Mouse (Mus musculus): ENCODE results near the gene Tspan8. TPM values are rescaled to one million over a fixed set of nuclear protein-coding genes. Genes with fewer than 3 reads are reported as not detected.

The Tspan8 gene
- 1.9 TPM for polyA plus RNA-seq (2014; fragmentation: Illumina TruSeq; extraction: RNeasy Lipid Tissue Mini Kit (QIAGEN cat#74804); ENCODE audit: low read depth, low replicate concordance)

DNA sequence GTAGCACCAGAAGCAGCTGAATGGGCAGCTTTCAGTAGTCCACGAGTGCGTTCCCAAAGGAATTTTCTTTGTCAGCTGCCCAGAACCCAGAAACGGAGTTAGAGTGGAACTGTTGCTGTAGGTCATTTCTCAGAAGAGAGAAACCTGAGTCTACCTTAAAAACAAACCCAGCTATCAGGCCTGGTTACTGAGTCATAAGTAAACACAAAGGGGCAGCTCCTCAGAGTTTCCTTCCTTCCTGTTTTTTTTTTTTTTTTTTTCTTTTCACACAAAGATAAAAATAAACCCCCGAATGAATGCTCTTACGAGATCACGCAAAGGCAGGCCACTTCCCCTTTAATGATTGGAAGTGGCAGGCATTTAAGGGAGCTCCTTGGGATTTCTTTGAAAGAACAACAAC, at the start of gene Tspan8:
Tspan8 (plus strand) TSS at position 322 of the 400 bp plus-strand sequence.

Other genes with a start within 250 kb of the Tspan8 start
- not detected for gene A930009A15Rik, start 246.8 kb upstream of the Tspan8 start, polyA plus RNA-seq (2014; fragmentation: Illumina TruSeq; extraction: RNeasy Lipid Tissue Mini Kit (QIAGEN cat#74804); ENCODE audit: low read depth, low replicate concordance)
- gene Lgr5, start 229.1 kb upstream of the Tspan8 start, polyA plus RNA-seq (2014; fragmentation: Illumina TruSeq; extraction: RNeasy Lipid Tissue Mini Kit (QIAGEN cat#74804); ENCODE audit: low read depth, low replicate concordance) = 0.06 TPM
- 0.73 TPM for gene Ptprr, start 201.4 kb downstream of the Tspan8 start, polyA plus RNA-seq (2014; fragmentation: Illumina TruSeq; extraction: RNeasy Lipid Tissue Mini Kit (QIAGEN cat#74804); ENCODE audit: low read depth, low replicate concordance)